Comparison of ENCODE assay signal across 30 mouse cellular contexts in genomic region chr8:22264292-22264691, GRCm38 (mm10). TPM values are rescaled to one million over a fixed set of nuclear protein-coding genes. Genes with fewer than 3 reads are reported as not detected.
A peak's percentile ranks its signal among the peaks of the same experiment; 100 is the strongest.
DNase-seq lines count a peak whose midpoint lies in the region; ATAC-seq and TF ChIP-seq lines count a peak whose summit lies in the region.
"Had no signal": no experiment of that assay in that cellular context is flagged by ENCODE, and none has a peak within 500 bp of the region (broad histone marks: within the 10 kb centered on the region; RNA-seq: fewer than 3 reads in every experiment).

No protein-coding gene starts in this region.

- no peak for DNase-seq in gastrocnemius, adult 2 months
- DNase-seq in gastrocnemius, adult 8-10 months (ENCODE audit: low spot score in 2 of 2) = no peak
- no peak for DNase-seq in limb, embryonic 10.5 days (ENCODE audit: low spot score)
- peak; percentile 74 for DNase-seq in gonadal fat pad, adult 2 months (ENCODE audit: low read depth)
- no peak for DNase-seq in kidney, postnatal 25 days
- no peak for DNase-seq in urinary bladder, postnatal 36 days (ENCODE audit: low spot score in 2 of 2)
- DNase-seq: adrenal gland, adult 8-10 months; B cell, adult 2 months; cerebellum, adult 11-12 months; cerebellum, adult 2 months; cerebellum, adult 9-10 months; cerebellum, postnatal 36 days; embryo, embryonic 11 days had no signal

- peaks cover 6% of the 10 kb centered on the region; the same call in 1 of the 2 replicates for H3K4me1 ChIP-seq in limb, embryonic 13.5 days
- no peaks in the 10 kb centered on the region for H3K4me1 ChIP-seq in limb, embryonic 10.5 days
- H3K4me1 ChIP-seq: forebrain, embryonic 10.5 days had no signal

- H3K9me3 ChIP-seq in limb, embryonic 13.5 days = no peaks in the 10 kb centered on the region
- H3K9me3 ChIP-seq in limb, embryonic 10.5 days (replicated peaks) = no peaks in the 10 kb centered on the region
- H3K9me3 ChIP-seq: embryonic facial prominence, embryonic 13.5 days; embryonic facial prominence, embryonic 15.5 days; forebrain, embryonic 10.5 days; forebrain, embryonic 12.5 days had no signal

- H3K27ac ChIP-seq in gastrocnemius, adult 2 months = peak overlapping the region; percentile 10; the same call in 1 of the 2 replicates
- H3K27ac ChIP-seq in limb, embryonic 13.5 days = peak overlapping the region; percentile 52; the same call in 1 of the 2 replicates
- H3K27ac ChIP-seq in limb, embryonic 10.5 days = no peak overlapping the region
- H3K27ac ChIP-seq: embryonic facial prominence, embryonic 13.5 days; embryonic facial prominence, embryonic 15.5 days; forebrain, embryonic 10.5 days; forebrain, embryonic 12.5 days had no signal

- H3K4me3 ChIP-seq in gastrocnemius, adult 2 months = no peak overlapping the region
- no peak overlapping the region for H3K4me3 ChIP-seq in limb, embryonic 13.5 days
- H3K4me3 ChIP-seq in limb, embryonic 10.5 days = no peak overlapping the region
- H3K4me3 ChIP-seq: embryonic facial prominence, embryonic 13.5 days; embryonic facial prominence, embryonic 15.5 days; forebrain, embryonic 10.5 days; forebrain, embryonic 12.5 days had no signal

- no peaks in the 10 kb centered on the region for H3K27me3 ChIP-seq in limb, embryonic 13.5 days
- H3K27me3 ChIP-seq in limb, embryonic 10.5 days (ENCODE audit: low read depth, poor library complexity, severe bottlenecking) = no peaks in the 10 kb centered on the region
- H3K27me3 ChIP-seq: CH12.LX; embryonic facial prominence, embryonic 13.5 days; embryonic facial prominence, embryonic 15.5 days; forebrain, embryonic 12.5 days had no signal

- intact Hi-C loops in gastrocnemius, adult 2 months (cut with DNase I) = no loop called here

- TF ChIP-seq CTCF in gastrocnemius, adult 2 months (IDR thresholded peaks at IDR 0.05) = no peak

- no peak overlapping the region for H3K9ac ChIP-seq in limb, embryonic 13.5 days
- H3K9ac ChIP-seq: embryonic facial prominence, embryonic 13.5 days; embryonic facial prominence, embryonic 15.5 days; forebrain, embryonic 12.5 days had no signal

- ATAC-seq in limb, embryonic 13.5 days (ENCODE audit: low FRiP score, low read depth) = no peak
- ATAC-seq: activated CD4-positive, CD25-positive, alpha-beta regulatory T cell, adult 4 months; CD4-positive, CD25-positive, alpha-beta regulatory T cell, adult 4 months; forebrain, embryonic 14.5 days; forebrain, embryonic 16.5 days; Patski had no signal

- H3K4me2 ChIP-seq in limb, embryonic 13.5 days (replicated peaks) = no peak overlapping the region
- H3K4me2 ChIP-seq: embryonic facial prominence, embryonic 13.5 days; embryonic facial prominence, embryonic 15.5 days; forebrain, embryonic 12.5 days had no signal

- no peaks in the 10 kb centered on the region; the same call in 1 of the 2 replicates for H3K36me3 ChIP-seq in limb, embryonic 13.5 days
- H3K36me3 ChIP-seq in limb, embryonic 10.5 days = no peaks in the 10 kb centered on the region
- H3K36me3 ChIP-seq: embryonic facial prominence, embryonic 13.5 days; embryonic facial prominence, embryonic 15.5 days; forebrain, embryonic 10.5 days; forebrain, embryonic 12.5 days; G1E had no signal

- WGBS in limb, embryonic 13.5 days = 78% methylated on average over 6 of the region's 6 CpGs
- WGBS in limb, embryonic 10.5 days = 88% methylated on average over 6 of the region's 6 CpGs

RNA-seq across cellular contexts. Expression of gene Tpte, which starts 18.9 kb away (rescaled TPM):
- not detected for total RNA-seq in gastrocnemius, adult 2 months (2021)
- total RNA-seq in gastrocnemius, adult 8-10 months (2022) = not detected
- not detected in 2 replicates for polyA plus RNA-seq in limb, embryonic 13.5 days (2015; fragmentation: Nextera tagmentation; extraction: Ambion mirVana)
- polyA plus RNA-seq in limb, embryonic 10.5 days (2016; fragmentation: Nextera tagmentation; extraction: Ambion mirVana) = not detected in 2 replicates
- polyA plus RNA-seq in gonadal fat pad, adult 2 months (2012; rRNA removed) = not detected in 2 replicates
- total RNA-seq: adrenal gland, adult 18-20 months; adrenal gland, adult 8-10 months; adrenal gland, postnatal 14 days; adrenal gland, postnatal 36 days; CH12.LX; common myeloid progenitor, adult 5-6 weeks had no signal
- polyA plus RNA-seq: activated CD4-positive, CD25-positive, alpha-beta regulatory T cell, adult 4 months; CD4-positive, CD25-positive, alpha-beta regulatory T cell, adult 4 months; cerebellum, adult 2 months; embryonic facial prominence, embryonic 11.5 days; embryonic facial prominence, embryonic 13.5 days; embryonic facial prominence, embryonic 15.5 days; forebrain, embryonic 10.5 days; forebrain, embryonic 14.5 days; forebrain, embryonic 16.5 days; G1E; Patski had no signal

RNA-seq across cellular contexts. Expression of gene Thsd1, which starts 37.2 kb away (rescaled TPM):
- total RNA-seq in gastrocnemius, adult 2 months (2021) = 1 to 10 TPM; 1.6 to 1.9 TPM
- total RNA-seq in gastrocnemius, adult 8-10 months (2022) = 1 to 10 TPM in 3 of 4 experiments, under 1 TPM in 1; 0.70 to 1.4 (median 1.2) TPM
- polyA plus RNA-seq in limb, embryonic 13.5 days (2015; fragmentation: Nextera tagmentation; extraction: Ambion mirVana) = 9.7 and 12.1 TPM in 2 replicates
- 11.1 and 11.4 TPM in 2 replicates for polyA plus RNA-seq in limb, embryonic 10.5 days (2016; fragmentation: Nextera tagmentation; extraction: Ambion mirVana)
- polyA plus RNA-seq in gonadal fat pad, adult 2 months (2012; rRNA removed) = 4.2 and 4.6 TPM in 2 replicates
- polyA plus RNA-seq: G1E had no signal
